Mouse (Mus musculus): ENCODE results near the gene Prokr1.
"Not testable (repeated sequence)": the region's sequence is repeated elsewhere in the genome, so short reads cannot be mapped to it uniquely, and the experiment has no call there.

Prokr1 gene

DNA sequence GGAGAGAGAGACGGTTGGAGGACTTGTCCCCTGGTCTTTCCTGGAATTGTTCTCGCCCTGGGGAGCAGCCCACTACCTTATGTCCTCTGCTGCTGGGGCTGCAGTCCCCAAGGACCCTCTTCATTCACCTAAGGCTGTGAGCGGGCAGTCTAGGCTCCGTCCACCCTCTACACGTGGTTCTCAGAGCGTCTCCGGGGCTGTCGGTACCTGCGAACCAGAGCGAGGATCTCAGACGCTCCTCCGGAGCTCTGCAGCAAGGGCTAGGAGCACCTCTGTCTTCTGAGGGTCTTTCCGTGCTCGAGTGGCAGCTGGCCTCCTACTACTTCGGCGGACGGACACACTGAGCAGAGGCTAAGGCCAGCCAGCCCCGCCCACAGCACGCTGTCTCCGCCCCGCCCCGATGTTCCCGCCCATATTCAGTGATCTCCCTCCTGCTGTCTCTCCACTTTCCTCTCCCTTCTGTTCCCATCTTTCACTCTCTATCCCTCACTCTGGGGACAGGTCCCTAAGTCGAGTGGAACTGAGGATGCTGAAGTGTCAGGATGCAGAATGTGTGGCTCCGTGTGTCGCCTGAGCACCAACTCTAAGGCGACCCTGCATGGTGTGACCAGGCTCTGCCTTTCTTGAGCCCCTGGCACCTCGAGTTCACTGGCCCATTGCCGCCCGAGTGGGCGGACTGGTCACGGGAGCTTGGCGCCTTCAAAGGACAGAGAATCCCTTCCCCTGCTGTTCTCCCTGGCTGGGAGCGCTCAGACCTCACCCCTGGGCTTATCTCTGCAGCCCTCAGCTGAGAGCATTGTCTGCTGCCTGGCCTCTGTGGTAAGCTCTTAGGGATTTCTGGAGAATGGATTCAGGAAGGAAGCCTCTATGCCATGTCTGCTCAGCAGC, at the start of gene Prokr1:
Gene Prokr1 (minus strand): TSS at position 350 of the 888 bp plus-strand sequence.
- peak; percentile 44 for DNase-seq (ENCODE audit: low spot score)

DNA sequence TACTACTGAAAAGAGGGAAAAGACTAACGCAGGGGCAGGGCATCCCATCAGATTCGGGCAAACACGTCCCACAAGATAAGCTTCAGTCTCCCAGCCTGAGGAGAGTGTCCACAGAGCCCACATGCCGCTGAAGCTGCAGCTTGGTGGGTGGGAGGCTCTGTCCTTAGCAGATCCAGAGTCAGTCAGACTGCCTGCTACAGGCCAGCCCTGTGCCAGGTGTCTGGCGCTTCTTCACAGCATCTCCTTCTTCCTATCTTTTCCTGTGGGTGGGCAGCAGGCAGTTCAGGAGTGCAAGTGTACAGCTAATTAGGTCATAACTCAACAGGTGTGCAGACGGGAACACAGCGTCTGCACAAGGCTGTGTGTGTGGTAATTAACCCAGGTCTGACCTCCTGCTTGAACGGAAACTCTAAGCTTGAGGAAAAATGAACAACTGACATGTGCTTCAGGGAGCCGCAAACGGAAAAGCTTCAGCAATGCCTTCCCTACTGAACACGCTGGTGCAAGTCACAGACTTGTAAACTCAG, 47.7 kb upstream of the Prokr1 start:
- no peak for DNase-seq (ENCODE audit: low spot score)

GRCm38 (mm10) chr6:87632176-87632575, 41.6 kb upstream of the Prokr1 start:
- DNase-seq (ENCODE audit: low spot score) = no peak

DNA sequence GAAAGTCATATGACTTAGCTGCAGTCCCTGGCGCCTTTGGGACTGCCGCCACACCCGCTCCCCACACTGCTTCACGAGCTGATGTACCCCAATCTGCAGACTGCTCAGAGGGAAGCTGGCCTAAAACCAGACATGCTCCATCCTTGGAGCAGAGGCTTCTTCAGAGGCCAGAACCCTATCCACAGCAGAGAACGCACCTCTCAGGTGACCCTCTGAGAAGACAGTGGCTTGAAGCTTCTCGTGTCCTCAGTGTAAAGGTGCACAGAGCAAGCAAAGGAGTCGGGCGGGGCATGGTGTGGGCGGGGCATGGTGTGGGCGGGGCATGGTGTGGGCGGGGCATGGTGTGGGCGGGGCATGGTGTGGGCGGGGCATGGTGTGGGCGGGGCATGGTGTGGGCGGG, 38.4 kb upstream of the Prokr1 start:
- not testable (repeated sequence) for DNase-seq (ENCODE audit: low spot score)

DNA sequence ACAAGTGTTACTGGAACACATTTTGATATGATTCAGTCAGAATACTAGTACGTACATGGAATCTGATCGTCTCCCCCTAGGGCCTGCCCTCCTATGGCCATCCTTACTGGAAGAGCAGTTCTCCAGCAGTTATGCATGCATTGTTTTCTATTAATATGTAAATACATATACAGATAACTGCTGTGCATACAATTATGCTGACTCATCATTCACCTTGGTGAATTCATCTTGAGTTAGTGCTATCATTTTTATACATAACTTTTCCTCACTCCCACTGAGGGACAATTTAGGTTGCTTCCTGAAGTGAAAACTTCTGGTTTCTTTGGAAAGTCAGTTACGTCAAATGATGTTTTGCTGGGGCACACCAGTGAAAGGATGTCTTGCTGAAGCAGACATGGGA, 32.6 kb upstream of the Prokr1 start:
- DNase-seq (ENCODE audit: low spot score) = no peak

DNA sequence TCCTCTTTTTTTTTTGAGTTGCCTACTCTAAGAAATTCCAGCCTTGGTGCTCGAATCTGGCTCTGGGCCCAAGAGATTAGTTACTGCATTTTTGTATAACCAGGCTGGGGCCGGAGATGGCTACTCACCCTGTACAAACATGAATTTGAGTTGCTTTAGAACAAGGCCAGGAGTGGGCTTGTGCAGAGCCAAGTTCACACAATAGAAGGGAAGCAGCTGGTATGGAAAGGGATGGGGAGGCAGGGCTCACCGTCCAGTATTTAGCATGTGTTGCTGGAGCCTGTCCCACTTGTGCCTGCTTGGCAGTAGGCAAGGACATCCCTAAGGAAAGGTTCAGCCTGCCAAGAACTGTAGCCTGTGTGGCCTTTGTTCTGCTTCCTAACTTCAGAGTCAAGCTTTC, 30.7 kb upstream of the Prokr1 start:
- DNase-seq (ENCODE audit: low spot score) = no peak

DNA sequence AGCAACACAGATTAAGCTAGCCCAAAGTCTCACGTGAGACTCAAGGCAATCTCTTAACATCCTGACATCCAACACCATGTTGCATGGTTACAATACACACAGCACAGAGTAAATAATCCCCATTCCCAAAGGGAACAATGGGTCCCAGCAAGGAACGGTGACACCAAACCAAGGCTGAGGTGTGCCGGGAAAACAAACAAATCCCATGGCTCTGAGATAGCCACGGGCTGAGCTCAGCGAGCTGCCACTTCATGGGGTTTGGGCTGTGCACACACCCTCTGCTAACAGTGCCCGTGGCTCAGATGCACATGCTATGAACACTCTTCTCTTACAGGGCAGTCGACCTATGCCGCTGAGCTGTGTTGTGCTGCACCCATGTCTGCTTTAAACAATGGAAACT, 27.5 kb upstream of the Prokr1 start:
- no peak for DNase-seq (ENCODE audit: low spot score)

GRCm38 (mm10) chr6:87615696-87616083, 25.1 kb upstream of the Prokr1 start:
- no peak for DNase-seq (ENCODE audit: low spot score)

DNA sequence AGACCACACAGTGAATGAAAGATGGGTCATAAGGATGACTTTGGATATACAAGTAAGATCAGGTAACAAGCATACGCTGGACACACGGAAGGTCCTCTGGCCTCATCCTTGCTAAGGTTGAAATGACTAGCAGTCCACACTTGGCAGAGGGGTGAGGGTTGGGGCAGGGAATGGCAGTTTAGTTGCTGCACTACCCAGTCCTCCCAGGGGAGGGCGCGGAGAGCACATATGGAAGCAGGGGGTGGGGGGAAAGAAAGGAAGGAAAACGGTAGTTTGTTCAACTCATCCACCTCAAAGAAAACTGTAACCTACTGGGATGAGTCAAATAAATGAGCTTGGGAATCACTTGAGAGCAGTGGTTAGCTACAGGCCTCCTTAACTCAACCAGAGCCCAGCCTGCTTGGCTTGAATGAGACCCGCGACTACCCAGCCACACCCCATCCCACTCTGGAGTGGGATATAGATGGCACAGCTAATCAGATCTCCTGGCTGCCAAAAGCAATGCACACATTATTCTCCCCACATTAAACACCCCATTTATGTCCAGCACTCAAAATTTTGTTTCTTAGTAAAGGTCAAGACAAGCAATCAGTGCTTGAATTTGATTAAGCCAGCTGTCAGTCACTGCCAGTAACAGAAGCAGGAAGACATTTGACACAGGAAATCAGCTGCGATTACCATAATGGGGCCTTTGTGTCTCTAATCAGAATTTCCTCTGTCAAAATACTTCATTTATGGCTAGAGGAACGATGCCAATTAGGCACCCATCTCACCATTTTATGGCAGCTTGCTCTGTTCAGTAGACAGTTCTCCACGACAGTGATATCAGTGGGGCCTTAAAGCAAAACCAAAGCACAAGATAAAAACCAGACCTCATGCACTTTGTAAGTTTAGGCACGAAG, 24.5 kb upstream of the Prokr1 start:
- DNase-seq (ENCODE audit: low spot score) = peak; percentile 35

- no peak for DNase-seq (ENCODE audit: low spot score)
Observed at GRCm38 (mm10) chr6:87599825-87600224, 9.3 kb upstream of the Prokr1 start.

DNA sequence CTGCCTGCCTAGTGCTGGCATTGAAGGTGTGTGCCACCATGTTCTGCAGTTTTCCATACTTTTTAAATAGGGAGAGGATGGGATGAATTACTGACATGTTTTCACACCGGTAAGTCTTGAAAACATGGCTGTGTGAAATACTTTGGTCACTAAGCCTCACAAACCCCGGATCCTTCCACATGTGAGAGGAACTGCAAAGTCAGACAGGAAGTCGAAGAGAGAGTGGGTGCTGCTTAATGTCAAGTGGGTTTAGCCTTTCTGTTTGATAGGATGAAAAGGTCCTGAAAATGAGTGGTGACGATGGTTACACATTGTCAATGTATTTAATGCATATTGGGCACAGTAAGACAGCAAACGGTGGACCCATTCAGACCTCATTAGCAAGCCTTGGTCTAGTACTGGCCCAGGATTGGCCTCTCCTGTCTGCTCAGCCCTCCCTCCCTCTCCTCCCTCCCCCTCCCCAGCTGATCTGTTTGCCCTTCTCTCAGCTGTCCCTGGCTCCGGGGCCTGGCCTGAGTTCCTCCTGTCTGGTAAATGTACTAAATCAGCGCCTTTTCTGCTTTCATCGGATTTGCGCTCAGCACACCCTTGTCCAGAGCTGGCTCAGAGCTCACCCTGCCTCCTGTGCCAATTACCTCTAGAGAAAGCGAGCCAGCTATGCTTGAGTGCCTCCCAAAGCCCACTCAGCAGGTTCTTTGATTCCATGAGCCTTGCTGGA, 6.7 kb upstream of the Prokr1 start:
- no peak for DNase-seq (ENCODE audit: low spot score)

DNA sequence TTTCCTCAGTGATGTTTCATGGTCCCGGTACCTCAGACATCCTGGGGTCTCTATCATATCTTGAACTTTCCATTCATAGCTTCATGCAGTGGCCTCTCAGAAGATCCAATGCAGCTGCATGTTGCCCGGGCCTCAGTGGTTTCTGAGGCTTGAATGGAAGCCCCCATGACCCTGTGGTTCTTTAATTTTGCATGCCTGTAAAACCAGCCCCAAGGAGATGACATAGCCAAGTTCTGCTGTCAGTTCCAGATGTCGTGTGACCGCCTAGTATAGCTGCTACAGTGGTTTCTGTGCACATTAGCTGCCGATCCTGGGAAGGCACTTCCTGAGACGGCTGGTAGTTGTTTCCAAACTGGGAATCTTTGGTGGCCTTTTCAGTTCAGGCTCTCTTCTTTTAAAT, 3.6 kb upstream of the Prokr1 start:
- no peak for DNase-seq (ENCODE audit: low spot score)

DNA sequence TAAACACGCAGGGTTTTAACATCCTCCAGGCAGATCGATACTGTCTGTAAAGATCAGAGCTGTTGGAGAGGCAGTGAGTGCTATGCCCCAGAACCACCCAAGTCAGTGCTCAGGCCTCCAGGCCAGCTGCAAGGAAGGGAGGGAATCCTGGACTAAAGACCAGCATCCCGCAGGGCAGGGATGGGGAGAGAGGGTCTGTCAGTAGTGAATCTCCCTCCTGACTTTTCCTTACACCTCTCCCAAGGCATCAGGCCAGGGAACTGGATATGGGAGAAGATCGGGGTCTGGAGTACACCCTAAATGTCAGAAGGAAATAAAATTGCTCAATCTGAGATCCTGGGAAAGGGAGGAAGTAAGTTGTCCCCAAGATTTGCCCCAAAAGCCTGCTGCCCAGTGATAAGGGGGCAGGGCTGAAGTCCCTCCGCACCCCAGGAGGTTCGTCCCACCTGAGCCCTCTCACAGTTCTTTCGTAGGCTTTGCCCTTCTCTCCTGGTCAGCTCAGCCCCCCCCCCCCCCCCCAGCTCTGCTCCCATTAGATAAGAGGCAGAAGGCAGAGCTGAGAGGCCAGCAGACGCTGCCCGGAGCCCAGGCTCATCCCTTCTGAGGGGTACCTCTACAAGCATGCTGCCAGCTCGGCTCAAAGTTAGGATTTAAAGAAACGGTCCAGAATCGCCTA, 687 bp downstream of the Prokr1 start:
- DNase-seq (ENCODE audit: low spot score) = no peak

DNA sequence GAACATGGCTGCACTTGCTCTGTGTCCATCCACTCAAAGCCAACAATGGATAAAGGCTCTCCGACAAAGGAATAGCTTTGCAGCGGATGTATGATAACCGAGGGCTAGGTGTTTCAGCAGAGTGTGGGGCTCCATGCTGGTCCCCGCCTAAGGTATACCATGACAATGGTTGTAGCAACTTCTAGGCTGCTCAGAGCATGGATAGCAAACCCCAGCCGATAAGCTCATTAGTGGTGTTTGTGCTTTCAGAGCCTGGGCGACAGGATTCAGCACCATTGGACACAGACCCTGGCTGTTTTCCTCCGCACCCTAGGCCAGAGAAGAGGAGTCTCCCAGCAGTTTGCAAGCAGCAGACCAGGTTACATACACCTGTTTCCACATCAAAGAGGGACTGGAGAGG, 6.6 kb downstream of the Prokr1 start:
- DNase-seq (ENCODE audit: low spot score) = no peak

DNA sequence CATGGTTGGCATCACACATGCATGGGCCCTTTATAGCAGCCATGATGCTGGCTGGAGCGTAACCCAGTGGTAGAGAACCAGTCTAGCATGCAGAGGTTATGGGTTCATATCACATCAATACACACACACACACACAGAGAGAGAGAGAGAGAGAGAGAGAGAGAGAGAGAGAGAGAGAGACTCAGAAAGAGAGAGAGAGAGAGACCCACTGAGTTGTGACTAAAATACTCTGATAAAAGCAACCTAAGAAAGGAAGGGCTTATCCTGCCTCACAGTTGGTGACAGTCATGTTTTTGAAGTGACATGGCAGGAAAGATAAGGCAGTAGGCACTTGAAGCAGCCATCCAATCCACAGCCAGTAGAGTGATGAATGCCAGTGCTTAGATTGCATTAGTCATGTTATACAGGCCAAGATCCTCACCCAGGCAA, 7.3 kb downstream of the Prokr1 start:
- DNase-seq (ENCODE audit: low spot score) = no peak

- peak; percentile 52 for DNase-seq (ENCODE audit: low spot score)
Observed at GRCm38 (mm10) chr6:87582456-87582855, 8.1 kb downstream of the Prokr1 start.

- DNase-seq (ENCODE audit: low spot score) = no peak
Observed at GRCm38 (mm10) chr6:87581581-87581980, 9.0 kb downstream of the Prokr1 start.

DNA sequence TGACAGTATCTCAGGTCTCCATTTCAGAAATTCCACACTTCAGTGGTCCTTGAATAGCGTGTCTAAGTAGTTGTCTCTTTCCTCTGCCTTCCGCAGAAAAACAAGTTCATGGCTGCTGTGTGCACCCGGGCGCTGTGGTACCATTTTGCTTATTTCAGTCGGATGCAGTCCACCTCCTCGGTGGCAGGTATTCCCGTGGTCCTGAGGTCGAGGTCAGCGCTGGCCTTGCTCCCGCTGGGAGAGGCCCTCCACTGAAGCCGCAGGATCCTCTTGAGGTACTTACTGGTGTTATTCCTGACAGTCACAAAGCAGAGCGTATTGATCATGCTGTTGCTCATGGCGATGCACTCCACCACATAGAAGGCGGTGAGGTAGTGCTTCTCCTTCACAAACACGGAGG, 9.5 kb downstream of the Prokr1 start:
- no peak for DNase-seq (ENCODE audit: low spot score)

DNA sequence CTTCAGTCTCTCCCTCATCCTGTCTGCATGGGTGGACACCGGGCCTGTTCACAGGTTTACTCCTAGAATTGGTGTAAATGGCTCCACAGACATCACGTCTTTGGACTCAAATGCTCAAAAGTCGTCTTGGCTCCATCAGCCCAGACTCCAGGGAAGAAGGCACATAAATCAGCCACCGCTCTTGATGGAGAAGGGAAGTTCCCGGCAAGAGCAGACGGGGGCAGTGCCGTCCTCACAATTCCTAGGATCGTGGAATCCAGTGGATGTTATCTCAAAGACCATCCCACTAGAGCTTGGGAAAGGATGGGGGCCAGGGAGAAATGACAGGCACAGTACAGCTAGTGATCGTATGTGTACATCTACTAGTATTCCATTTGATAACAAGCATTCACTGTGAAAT, 12.3 kb downstream of the Prokr1 start:
- DNase-seq (ENCODE audit: low spot score) = no peak

DNA sequence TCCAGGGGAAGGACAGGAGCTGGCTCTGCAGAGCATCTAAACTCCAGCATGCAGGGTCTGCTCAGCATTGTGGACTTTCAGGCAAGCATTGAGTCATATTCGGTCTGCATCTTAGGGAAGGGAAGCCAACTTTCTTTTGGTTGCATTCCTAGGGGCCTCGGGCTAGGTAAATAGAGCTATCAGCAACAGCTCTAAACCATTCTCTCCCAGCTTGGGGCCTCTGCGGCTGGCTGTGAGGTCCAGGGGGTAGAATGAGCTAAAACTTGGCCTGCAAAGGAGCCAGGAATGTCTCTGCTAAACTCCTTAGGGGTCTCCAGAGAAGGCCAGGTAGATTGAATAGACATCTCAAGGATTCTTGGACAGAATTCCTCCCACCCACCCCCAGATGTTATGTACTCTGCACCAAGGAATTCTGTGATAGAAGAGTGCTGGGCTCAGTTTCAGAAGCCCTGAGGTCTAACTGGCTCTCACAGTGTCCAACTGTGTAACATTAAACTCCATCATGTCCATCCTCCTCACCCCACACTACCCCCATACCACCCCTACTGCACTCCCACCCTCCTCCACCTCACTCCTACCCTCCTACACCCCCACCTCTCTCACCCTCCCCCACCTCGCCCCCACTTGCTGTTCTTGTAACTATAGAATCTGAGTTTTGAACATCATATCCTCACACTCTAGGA, 13.8 kb downstream of the Prokr1 start:
- no peak for DNase-seq (ENCODE audit: low spot score)

GRCm38 (mm10) chr6:87571863-87572262, 18.7 kb downstream of the Prokr1 start:
- not testable (repeated sequence) for DNase-seq (ENCODE audit: low spot score)

Measured in urinary bladder, postnatal 25 days (tissue).